Mouse (Mus musculus): ENCODE results near the gene Vps37b.
"Not testable (repeated sequence)": the region's sequence is repeated elsewhere in the genome, so short reads cannot be mapped to it uniquely, and the experiment has no call there.

Gene Vps37b

GRCm38 (mm10) chr5:124032001-124032508, at the start of gene Vps37b:
Gene Vps37b, minus strand, starts transcription at chr5:124032270.
- DNase-seq (ENCODE audit: low read depth, low spot score): peak; percentile 89

DNA sequence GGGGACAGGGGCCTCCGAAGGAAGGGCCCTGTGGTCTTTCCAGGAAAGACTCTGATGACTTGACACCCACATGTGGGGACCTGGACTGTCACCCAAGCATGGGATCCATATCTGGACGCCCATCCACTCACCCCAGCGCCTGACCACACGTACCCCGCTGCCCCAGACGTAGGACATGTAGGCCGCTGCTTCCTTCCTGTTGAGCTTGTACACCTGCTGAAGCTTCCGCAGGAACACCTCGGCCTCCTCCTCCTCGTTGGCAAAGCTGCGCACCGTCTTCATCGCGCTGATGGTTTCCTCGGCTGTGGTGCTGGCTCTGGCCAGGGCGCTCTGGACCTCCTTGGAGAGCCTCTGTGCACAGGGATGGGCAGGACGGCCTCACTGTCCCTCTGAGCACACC, 47.8 kb upstream of the Vps37b start:
- DNase-seq (ENCODE audit: low read depth, low spot score): no peak

GRCm38 (mm10) chr5:124078794-124079416, 46.8 kb upstream of the Vps37b start:
- peak; percentile 36 for DNase-seq (ENCODE audit: low read depth, low spot score)

DNA sequence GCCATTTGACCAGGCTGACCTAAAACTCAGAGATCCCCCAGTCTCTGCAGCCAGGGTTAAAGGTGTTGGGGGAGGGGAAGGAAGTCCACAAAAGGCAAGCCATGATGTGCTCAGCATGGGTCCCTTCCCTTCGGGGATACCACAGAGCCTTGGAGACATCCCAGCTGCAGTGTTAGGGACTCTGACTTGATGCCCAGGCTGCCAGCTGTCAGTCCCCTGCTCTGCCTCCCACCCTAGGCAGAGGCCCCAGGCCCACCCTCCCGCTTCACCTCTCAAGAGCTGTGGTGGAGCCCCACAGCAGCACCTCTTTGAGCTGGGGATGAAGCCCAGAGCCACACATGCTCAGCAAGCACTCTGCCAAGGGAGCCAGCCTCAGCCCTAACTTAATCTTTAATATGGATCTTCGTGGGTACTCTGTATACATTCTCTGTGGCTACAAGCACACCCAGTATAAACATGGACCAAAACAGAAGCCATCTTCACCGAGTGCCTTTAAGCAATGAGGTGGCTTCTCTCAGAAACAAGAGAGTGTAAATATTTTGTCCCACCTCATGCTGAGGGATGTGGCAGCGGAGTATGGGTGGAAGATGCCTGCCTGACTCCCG, 45.9 kb upstream of the Vps37b start:
- DNase-seq (ENCODE audit: low read depth, low spot score): no peak

DNA sequence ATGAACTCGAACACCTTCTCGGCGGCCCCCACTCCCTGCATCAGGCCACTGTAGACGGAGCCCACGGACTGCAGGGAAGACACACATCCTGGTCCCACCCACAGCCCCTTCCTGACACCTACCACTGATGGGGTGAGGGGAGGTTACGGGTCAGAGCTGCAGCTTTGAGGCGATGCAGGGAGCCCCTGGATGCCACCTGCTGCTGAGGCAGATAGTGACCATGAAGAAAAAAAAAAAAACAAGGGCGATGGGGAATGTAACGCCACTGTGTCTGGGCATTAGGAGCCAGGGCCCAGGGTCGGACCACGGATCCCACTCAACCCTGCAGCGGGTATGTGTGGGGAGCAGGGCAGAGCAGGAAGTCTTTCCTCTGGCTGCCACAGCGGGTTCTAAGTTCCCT, 45.2 kb upstream of the Vps37b start:
- no peak for DNase-seq (ENCODE audit: low read depth, low spot score)

- no peak for DNase-seq (ENCODE audit: low read depth, low spot score)
These were observed 44.5 kb upstream of the Vps37b start for GRCm38 (mm10) chr5:124076559-124076958.

GRCm38 (mm10) chr5:124075716-124076115, 43.6 kb upstream of the Vps37b start:
- DNase-seq (ENCODE audit: low read depth, low spot score): no peak

DNA sequence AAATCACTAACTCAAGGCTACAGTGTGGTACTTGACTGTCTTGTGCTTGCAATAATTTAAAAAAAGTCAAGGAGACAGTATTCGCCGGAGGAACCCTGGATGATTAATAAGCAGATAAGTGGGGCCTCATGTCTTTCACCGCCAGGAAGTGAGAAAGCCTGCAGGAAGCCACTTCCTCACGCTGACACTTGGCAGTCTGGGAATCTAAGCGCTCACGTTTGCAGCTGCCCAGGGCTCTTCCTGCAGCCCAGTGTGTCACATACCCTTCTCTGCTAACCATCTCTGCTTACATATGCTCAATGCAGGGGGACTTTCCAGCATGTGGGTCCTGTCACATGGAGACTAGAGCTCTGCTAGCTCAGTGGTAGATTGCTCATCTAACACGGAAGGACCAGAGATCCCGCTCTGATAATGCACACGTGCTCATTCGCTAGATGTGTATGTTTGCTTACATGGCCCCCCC, 42.8 kb upstream of the Vps37b start:
- peak; percentile 73 for DNase-seq (ENCODE audit: low read depth, low spot score)

GRCm38 (mm10) chr5:124073682-124074081, 41.6 kb upstream of the Vps37b start:
- DNase-seq (ENCODE audit: low read depth, low spot score): peak; percentile 40

DNA sequence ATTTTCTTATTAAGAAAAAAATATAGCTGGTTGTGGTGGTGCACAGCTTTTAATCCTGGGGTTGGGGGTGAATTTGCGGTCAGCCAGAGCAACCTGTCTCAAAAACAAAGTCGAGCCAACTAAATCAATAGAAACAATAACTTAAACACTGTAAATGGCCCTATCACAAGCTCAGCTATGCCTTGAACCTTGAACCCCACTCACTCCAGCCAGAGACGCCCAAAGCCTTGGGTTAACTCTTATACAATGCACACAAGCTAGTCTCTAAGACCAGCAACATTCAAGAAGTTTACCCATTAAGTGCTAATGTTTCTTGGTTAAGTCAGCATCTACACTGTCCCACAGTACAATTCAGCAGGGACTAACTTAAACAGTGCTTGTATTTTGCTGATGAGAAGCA, 37.6 kb upstream of the Vps37b start:
- no peak for DNase-seq (ENCODE audit: low read depth, low spot score)

DNA sequence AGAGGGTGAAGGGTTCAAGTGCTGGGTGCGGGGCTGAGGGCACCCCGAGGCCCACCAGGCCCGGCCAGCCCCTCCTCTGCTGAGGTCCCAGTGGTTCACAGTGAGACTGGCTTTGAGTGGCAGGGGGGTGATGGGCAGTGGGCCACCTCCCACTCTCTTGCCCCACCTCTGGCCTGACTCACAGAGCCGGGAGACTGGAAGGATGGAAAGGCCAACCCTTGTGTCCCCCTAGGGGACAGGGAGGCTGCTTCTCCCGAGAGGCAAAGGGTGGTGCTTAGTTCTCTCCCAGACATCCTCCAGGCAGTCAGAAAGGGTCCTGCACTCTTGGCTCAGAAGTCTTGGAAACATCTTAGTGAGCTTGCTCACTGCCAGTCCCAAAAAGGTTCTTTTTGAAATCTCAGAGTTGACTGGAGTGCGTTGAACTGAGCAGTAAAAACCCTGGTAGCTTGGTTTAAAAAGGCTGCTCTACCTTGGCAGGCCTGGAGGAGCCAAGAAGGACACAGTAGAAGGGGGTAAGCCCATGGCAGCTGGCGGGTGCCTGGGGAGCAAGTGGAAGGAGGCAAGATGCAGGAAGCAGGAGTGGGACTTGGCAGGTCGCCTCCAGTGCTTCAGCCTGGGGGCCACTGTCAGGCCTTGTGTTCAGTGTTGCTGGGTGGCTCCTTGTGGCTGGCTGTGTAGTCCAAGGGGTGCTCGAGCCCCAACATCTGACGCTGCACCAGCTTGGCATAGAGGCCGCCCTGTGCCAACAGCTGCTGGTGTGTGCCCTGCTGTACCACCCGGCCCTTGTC, 30.2 kb upstream of the Vps37b start:
- peak; percentile 50 for DNase-seq (ENCODE audit: low read depth, low spot score)

GRCm38 (mm10) chr5:124059677-124060076, 27.6 kb upstream of the Vps37b start:
- DNase-seq (ENCODE audit: low read depth, low spot score): no peak

DNA sequence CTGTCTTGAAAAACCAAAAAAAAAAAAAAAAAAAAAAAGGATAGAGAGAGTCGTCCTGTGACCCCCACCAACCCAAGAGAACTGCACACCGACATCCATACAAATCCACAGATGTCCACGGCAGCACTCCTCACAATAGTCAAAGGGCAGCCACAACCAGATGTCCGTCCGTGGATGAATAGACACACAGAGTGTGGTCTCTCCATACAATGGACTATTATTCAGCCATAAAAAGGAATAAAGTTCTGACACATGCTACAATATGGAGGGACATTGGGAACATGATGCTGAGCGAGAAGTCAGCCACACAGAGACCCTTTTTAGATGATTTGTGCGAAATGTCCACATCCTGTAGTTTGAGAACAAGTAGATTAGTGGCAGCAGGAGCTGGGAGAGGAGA, 26.7 kb upstream of the Vps37b start:
- no peak for DNase-seq (ENCODE audit: low read depth, low spot score)

DNA sequence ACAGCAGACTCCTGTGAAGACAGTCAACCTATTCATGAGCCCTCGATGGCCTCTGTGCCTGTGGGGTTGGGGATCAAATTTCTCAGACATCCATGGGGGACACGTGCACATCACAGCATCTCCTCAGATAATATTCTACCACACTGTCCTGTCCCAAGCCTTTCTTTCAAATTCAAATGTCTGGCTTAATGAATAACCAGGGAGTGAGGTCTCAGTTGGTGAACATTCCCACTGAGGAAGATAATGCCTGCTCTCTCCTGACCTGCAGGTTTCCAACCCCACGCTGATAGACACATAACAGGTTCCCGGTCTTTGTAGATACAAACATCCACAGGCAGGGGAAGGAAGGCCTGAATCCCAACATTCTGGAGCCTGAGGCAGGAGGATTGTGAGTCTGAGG, 24.9 kb upstream of the Vps37b start:
- no peak for DNase-seq (ENCODE audit: low read depth, low spot score)

GRCm38 (mm10) chr5:124056219-124056618, 24.1 kb upstream of the Vps37b start:
- no peak for DNase-seq (ENCODE audit: low read depth, low spot score)

GRCm38 (mm10) chr5:124052641-124053040, 20.6 kb upstream of the Vps37b start:
- DNase-seq (ENCODE audit: low read depth, low spot score): not testable (repeated sequence)

DNA sequence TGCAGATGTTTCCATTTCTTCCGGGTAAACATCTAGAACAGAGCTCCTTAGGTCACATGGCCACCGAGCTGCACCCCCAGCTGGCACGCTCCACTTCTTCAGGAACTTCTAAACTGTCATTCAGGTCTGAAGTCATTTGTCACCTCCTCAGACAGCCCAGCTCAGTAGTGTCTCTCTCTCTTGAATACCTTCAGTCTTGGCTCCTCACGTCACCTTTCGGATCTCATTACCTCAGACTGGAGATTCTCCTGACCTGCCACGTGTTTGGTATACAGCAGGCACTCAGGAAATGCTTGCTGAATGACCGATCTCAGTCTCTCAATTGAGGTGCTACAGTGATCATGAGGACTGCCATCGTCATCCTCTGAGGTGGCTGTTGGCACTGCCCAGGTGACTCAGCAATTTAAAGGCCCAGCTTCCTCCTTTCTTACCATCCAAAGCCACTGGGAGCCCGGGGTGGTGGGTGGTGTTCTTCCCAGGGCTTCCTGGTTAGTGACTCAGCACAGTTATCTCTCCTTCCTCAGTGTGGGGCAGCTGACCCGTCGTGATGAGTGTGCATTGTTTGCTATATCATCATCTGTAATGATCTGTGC, 19.9 kb upstream of the Vps37b start:
- peak; percentile 87 for DNase-seq (ENCODE audit: low read depth, low spot score)

GRCm38 (mm10) chr5:124050095-124051050, 18.3 kb upstream of the Vps37b start:
- DNase-seq (ENCODE audit: low read depth, low spot score): no peak

- no peak for DNase-seq (ENCODE audit: low read depth, low spot score)
These were observed 17.4 kb upstream of the Vps37b start for GRCm38 (mm10) chr5:124049249-124050045.

- DNase-seq (ENCODE audit: low read depth, low spot score): peak; percentile 98
These were observed 14.8 kb upstream of the Vps37b start for GRCm38 (mm10) chr5:124046741-124047401.

All from 3T3-L1 (cell line).